Mouse (Mus musculus): ENCODE data around the gene Mphosph10. TPM values are rescaled to one million over a fixed set of nuclear protein-coding genes. Genes with fewer than 3 reads are reported as not detected.
A peak's percentile ranks its signal among the peaks of the same experiment; 100 is the strongest.

Gene Mphosph10
- polyA plus RNA-seq, 1 experiment from 2014 or later, result 48.8 TPM

GRCm38 (mm10) chr7:64391479-64391878 lies 589 bp downstream of the Mphosph10 start:
- no peak overlapping the region; the same call in 1 of the 2 replicates for H3K27ac ChIP-seq (ENCODE audit: low read depth, low read length)
- peak overlapping the region; percentile 59 for H3K4me3 ChIP-seq (ENCODE audit: low read length)
- H3K36me3 ChIP-seq (ENCODE audit: control insufficient read depth, insufficient read depth, low read length), result peaks cover 32% of the 10 kb centered on the region
- peak overlapping the region; percentile 77 for H3K4me2 ChIP-seq (replicated peaks; ENCODE audit: low read depth, low read length)
- peak overlapping the region; percentile 60 for H3K9ac ChIP-seq (ENCODE audit: low read depth, low read length)
- no peaks in the 10 kb centered on the region for H3K9me3 ChIP-seq (ENCODE audit: control insufficient read depth, low read length)
- ATAC-seq (ENCODE audit: low FRiP score, low TSS enrichment), result no peak
- H3K4me1 ChIP-seq (ENCODE audit: control insufficient read depth, insufficient read depth, low read length), result no peaks in the 10 kb centered on the region
- 1% methylated on average over 8 of the region's 8 CpGs for WGBS
- no peaks in the 10 kb centered on the region for H3K27me3 ChIP-seq (ENCODE audit: control insufficient read depth, insufficient read depth, low read length)

DNA sequence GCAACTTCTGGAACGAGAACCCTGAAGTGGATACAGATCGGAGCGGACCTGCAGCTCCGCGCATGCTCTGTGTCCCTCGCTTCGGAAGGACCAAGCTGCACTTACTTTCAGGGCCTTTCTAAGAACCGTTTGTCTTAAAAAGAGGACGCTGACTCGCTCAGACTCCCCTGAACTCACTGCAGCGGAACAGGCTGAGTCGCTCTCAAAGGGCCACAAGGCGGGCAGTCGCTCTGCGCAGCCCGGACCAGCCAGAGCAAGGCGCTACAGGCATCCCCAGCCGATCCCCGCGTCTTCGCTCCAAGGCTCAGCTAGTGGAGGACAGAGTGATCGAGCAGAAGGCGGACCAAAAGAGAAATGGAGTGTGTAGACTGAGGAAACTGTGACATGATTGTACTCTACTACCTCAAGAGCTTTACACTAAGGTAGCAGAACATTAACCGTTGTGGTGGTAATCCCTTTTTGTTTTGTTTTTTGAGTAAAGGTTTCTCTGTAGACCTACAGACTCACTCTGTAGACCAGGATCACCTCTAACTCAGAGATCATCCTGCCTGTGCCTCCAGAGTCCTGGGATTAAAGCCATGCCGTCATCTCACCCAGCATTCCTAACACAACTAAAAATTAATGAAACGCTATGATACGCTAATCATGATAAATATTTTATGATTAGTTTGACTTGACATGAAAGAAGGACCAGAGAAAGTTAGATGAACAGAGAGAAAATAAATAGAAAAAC lies 18.1 kb downstream of the Mphosph10 start, which contains the start of gene Fan1:
TSS of gene Fan1 (minus strand) at position 266 of the 733 bp plus-strand sequence.
- 5% methylated on average over 27 of the region's 27 CpGs for WGBS
- no peaks in the 10 kb centered on the region for H3K9me3 ChIP-seq (ENCODE audit: control insufficient read depth, low read length)

DNA sequence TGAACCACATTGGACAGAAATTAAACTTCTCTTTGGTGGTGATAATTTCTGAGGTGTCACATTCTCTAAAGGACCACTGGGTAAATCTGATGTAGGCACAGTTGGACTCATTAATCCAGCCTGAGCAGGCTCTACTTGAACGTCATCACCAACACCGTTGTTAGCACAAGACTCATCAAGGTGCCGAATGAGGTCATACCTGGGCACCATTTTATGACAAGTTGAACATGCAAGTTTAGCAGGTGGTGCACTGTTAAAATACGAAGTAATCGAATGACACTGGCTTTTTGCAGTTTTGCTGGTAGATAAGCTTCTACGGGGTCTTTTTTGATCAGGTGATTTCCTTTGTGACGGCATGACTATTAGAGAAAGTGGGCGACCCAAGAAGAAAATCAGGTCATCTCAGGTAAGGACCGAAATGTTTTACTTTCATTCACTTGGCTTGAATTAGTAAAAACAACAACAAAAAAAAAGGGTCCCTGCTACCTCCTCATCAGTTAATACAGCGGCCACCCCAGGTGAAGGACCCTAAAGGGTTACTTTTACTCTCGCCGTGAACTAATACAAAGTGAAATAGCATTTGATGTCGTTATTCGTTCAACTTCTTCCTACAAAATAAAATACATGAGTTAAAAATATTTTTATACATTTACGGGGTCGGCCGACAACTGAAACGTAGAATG lies 18.8 kb downstream of the Mphosph10 start:
- no peaks in the 10 kb centered on the region for H3K27me3 ChIP-seq (ENCODE audit: control insufficient read depth, insufficient read depth, low read length)
- no peaks in the 10 kb centered on the region for H3K9me3 ChIP-seq (ENCODE audit: control insufficient read depth, low read length)
- peaks cover 33% of the 10 kb centered on the region for H3K36me3 ChIP-seq (ENCODE audit: control insufficient read depth, insufficient read depth, low read length)
- H3K4me2 ChIP-seq (replicated peaks; ENCODE audit: low read depth, low read length), result peak overlapping the region; percentile 69
- peaks cover 4% of the 10 kb centered on the region; the same call in 1 of the 2 replicates for H3K4me1 ChIP-seq (ENCODE audit: control insufficient read depth, insufficient read depth, low read length)
- peak; percentile 44; the same call in 1 of the 2 replicates for ATAC-seq (ENCODE audit: low FRiP score, low TSS enrichment)
- peak overlapping the region; percentile 61 for H3K9ac ChIP-seq (ENCODE audit: low read depth, low read length)
- H3K27ac ChIP-seq (ENCODE audit: low read depth, low read length), result peak overlapping the region; percentile 93
- H3K4me3 ChIP-seq (ENCODE audit: low read length), result peak overlapping the region; percentile 55
- WGBS, result 10% methylated on average over 18 of the region's 18 CpGs

More for the DNA sequence above, 18.1 kb downstream of the Mphosph10 start, which contains the start of gene Fan1:
- H3K4me2 ChIP-seq (replicated peaks; ENCODE audit: low read depth, low read length), result peak within 1 kb of the TSS; percentile 69
- H3K4me3 ChIP-seq (ENCODE audit: low read length), result peak within 1 kb of the TSS; percentile 55
- ATAC-seq (ENCODE audit: low FRiP score, low TSS enrichment), result peak; percentile 98
- H3K27ac ChIP-seq (ENCODE audit: low read depth, low read length), result peak within 1 kb of the TSS; percentile 93
- peaks cover 35% of the 10 kb centered on the region for H3K36me3 ChIP-seq (ENCODE audit: control insufficient read depth, insufficient read depth, low read length)
- peak within 1 kb of the TSS; percentile 61 for H3K9ac ChIP-seq (ENCODE audit: low read depth, low read length)
- peaks cover 4% of the 10 kb centered on the region; the same call in 1 of the 2 replicates for H3K4me1 ChIP-seq (ENCODE audit: control insufficient read depth, insufficient read depth, low read length)
- no peaks in the 10 kb centered on the region for H3K27me3 ChIP-seq (ENCODE audit: control insufficient read depth, insufficient read depth, low read length)

GRCm38 (mm10) chr7:64371940-64372878 lies 19.9 kb downstream of the Mphosph10 start:
- H3K36me3 ChIP-seq (ENCODE audit: control insufficient read depth, insufficient read depth, low read length), result peaks cover 27% of the 10 kb centered on the region
- H3K9me3 ChIP-seq (ENCODE audit: control insufficient read depth, low read length), result no peaks in the 10 kb centered on the region
- no peak for ATAC-seq (ENCODE audit: low FRiP score, low TSS enrichment)
- no peak overlapping the region for H3K27ac ChIP-seq (ENCODE audit: low read depth, low read length)
- no peak overlapping the region for H3K4me3 ChIP-seq (ENCODE audit: low read length)
- H3K27me3 ChIP-seq (ENCODE audit: control insufficient read depth, insufficient read depth, low read length), result no peaks in the 10 kb centered on the region
- WGBS, result 94% methylated on average over 23 of the region's 23 CpGs
- H3K9ac ChIP-seq (ENCODE audit: low read depth, low read length), result no peak overlapping the region
- H3K4me2 ChIP-seq (replicated peaks; ENCODE audit: low read depth, low read length), result no peak overlapping the region
- peaks cover 4% of the 10 kb centered on the region; the same call in 1 of the 2 replicates for H3K4me1 ChIP-seq (ENCODE audit: control insufficient read depth, insufficient read depth, low read length)

- H3K9me3 ChIP-seq (ENCODE audit: control insufficient read depth, low read length), result no peaks in the 10 kb centered on the region
- no peak overlapping the region for H3K4me3 ChIP-seq (ENCODE audit: low read length)
- no peaks in the 10 kb centered on the region for H3K27me3 ChIP-seq (ENCODE audit: control insufficient read depth, insufficient read depth, low read length)
- H3K4me2 ChIP-seq (replicated peaks; ENCODE audit: low read depth, low read length), result no peak overlapping the region
- peaks cover 4% of the 10 kb centered on the region; the same call in 1 of the 2 replicates for H3K4me1 ChIP-seq (ENCODE audit: control insufficient read depth, insufficient read depth, low read length)
- WGBS, result 87% methylated on average over 6 of the region's 6 CpGs
- H3K9ac ChIP-seq (ENCODE audit: low read depth, low read length), result no peak overlapping the region
- ATAC-seq (ENCODE audit: low FRiP score, low TSS enrichment), result no peak
- H3K27ac ChIP-seq (ENCODE audit: low read depth, low read length), result no peak overlapping the region
- peaks cover 35% of the 10 kb centered on the region; the same call in 1 of the 2 replicates for H3K36me3 ChIP-seq (ENCODE audit: control insufficient read depth, insufficient read depth, low read length)
Measured at GRCm38 (mm10) chr7:64369841-64370240, 22.2 kb downstream of the Mphosph10 start.

GRCm38 (mm10) chr7:64365863-64366262 lies 26.2 kb downstream of the Mphosph10 start:
- ATAC-seq (ENCODE audit: low FRiP score, low TSS enrichment), result no peak
- 93% methylated on average over 5 of the region's 5 CpGs for WGBS
- no peaks in the 10 kb centered on the region for H3K4me1 ChIP-seq (ENCODE audit: control insufficient read depth, insufficient read depth, low read length)
- H3K4me3 ChIP-seq (ENCODE audit: low read length), result no peak overlapping the region
- H3K4me2 ChIP-seq (replicated peaks; ENCODE audit: low read depth, low read length), result no peak overlapping the region
- H3K9me3 ChIP-seq (ENCODE audit: control insufficient read depth, low read length), result no peaks in the 10 kb centered on the region
- H3K27ac ChIP-seq (ENCODE audit: low read depth, low read length), result no peak overlapping the region
- H3K9ac ChIP-seq (ENCODE audit: low read depth, low read length), result no peak overlapping the region
- no peaks in the 10 kb centered on the region for H3K27me3 ChIP-seq (ENCODE audit: control insufficient read depth, insufficient read depth, low read length)
- H3K36me3 ChIP-seq (ENCODE audit: control insufficient read depth, insufficient read depth, low read length), result peaks cover 68% of the 10 kb centered on the region

DNA sequence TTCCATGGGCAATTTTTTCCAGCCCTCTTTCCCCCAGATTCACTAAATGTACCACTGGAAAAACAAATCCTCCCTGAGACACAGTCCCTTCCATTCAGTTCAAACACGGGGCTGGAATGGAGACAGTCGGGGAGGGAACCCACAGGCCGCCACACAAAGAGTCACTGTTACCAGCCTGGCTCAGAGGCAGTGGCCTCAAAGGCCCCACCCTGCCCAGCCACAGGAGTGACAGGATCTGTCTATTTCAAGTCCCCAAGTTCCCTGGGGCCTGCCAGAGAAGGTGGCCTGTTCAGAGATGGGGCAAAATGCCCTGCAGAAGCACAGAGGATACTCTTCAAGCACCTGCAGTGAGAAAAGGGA lies 31.5 kb downstream of the Mphosph10 start:
- WGBS, result 69% methylated on average over 3 of the region's 3 CpGs
- ATAC-seq (ENCODE audit: low FRiP score, low TSS enrichment), result no peak
- Histone ChIP-seq H3K27me3 (ENCODE audit: control insufficient read depth, insufficient read depth, low read length) (no peaks in the 10 kb centered on the region), H3K27ac (ENCODE audit: low read depth, low read length) (no peak overlapping the region), H3K9me3 (ENCODE audit: control insufficient read depth, low read length) (no peaks in the 10 kb centered on the region), H3K4me2 (replicated peaks; ENCODE audit: low read depth, low read length) (no peak overlapping the region), H3K4me1 (ENCODE audit: control insufficient read depth, insufficient read depth, low read length) (no peaks in the 10 kb centered on the region), H3K36me3 (ENCODE audit: control insufficient read depth, insufficient read depth, low read length) (peaks cover 74% of the 10 kb centered on the region), H3K4me3 (ENCODE audit: low read length) (no peak overlapping the region), H3K9ac (ENCODE audit: low read depth, low read length) (no peak overlapping the region)

GRCm38 (mm10) chr7:64359943-64360585 lies 32.0 kb downstream of the Mphosph10 start:
- no peak for ATAC-seq (ENCODE audit: low FRiP score, low TSS enrichment)
- H3K27me3 ChIP-seq (ENCODE audit: control insufficient read depth, insufficient read depth, low read length), result no peaks in the 10 kb centered on the region
- no peak overlapping the region for H3K4me3 ChIP-seq (ENCODE audit: low read length)
- H3K9ac ChIP-seq (ENCODE audit: low read depth, low read length), result no peak overlapping the region
- peaks cover 69% of the 10 kb centered on the region for H3K36me3 ChIP-seq (ENCODE audit: control insufficient read depth, insufficient read depth, low read length)
- WGBS, result 92% methylated on average over 20 of the region's 20 CpGs
- H3K4me1 ChIP-seq (ENCODE audit: control insufficient read depth, insufficient read depth, low read length), result no peaks in the 10 kb centered on the region
- no peaks in the 10 kb centered on the region for H3K9me3 ChIP-seq (ENCODE audit: control insufficient read depth, low read length)
- H3K4me2 ChIP-seq (replicated peaks; ENCODE audit: low read depth, low read length), result no peak overlapping the region
- H3K27ac ChIP-seq (ENCODE audit: low read depth, low read length), result no peak overlapping the region
